Mouse (Mus musculus) liver, embryonic 14.5 days (tissue): ENCODE measurements at regions not wholly inside any gene's neighbourhood (a gene's known extent, or its start where the extent isn't known, plus 50 kb on each side); places are given as distances from the start of the nearest gene placed in this dataset.

Source experiments
- ATAC-seq: fragments of 200-750 bp; cut with Nextera tagmentation; 2 replicates; pipeline ENCODE4 v1.8.0; 2017; ENCODE audit warnings: moderate number of reproducible peaks, mild to moderate bottlenecking, moderate library complexity; ENCODE audit not compliant: insufficient read depth
- DNase-seq, 3 experiments: peaks; one replicate each; pipeline ENCODE4 v3.0.0-alpha.2; 2012 to 2013; ENCODE audit warnings: low read depth in 3 of 3, low spot score in 3 of 3
- H3K27ac ChIP-seq: fragments of 300-500 bp; sonication (generic); 2 replicates; pipeline ENCODE4 v1.5.1; 2014; ENCODE audit warnings: moderate library complexity, mild to moderate bottlenecking, control low read depth, inconsistent platforms
- H3K27me3 ChIP-seq: fragments of 300-500 bp; sonication (generic); 2 replicates; pipeline ENCODE4 v1.6.1; 2014; ENCODE audit warnings: mild to moderate bottlenecking, low read length, moderate library complexity; ENCODE audit not compliant: control insufficient read depth, insufficient read depth
- H3K36me3 ChIP-seq: fragments of 300-500 bp; sonication (generic); replicated peaks from 2 replicates; pipeline ENCODE4 v1.6.1; 2014; ENCODE audit warnings: low read depth; ENCODE audit not compliant: control insufficient read depth, insufficient read depth
- H3K4me1 ChIP-seq, 2 experiments: fragments of 200-500 bp in 1 of 2; fragments of 300-500 bp in 1 of 2; sonication (generic) in 1 of 2; replicated peaks; 2 replicates each; pipeline ENCODE4 v1.6.1; 2012 to 2014; ENCODE audit warnings: antibody characterized with exemption in 1 of 2, inconsistent platforms in 1 of 2, low read length in 1 of 2; ENCODE audit not compliant: control insufficient read depth in 2 of 2, insufficient read depth in 2 of 2
- H3K4me2 ChIP-seq: fragments of 300-500 bp; sonication (generic); 2 replicates; pipeline ENCODE4 v1.6.1; 2014; ENCODE audit warnings: low read depth, mild to moderate bottlenecking, control low read depth, moderate library complexity
- H3K4me3 ChIP-seq, 2 experiments: fragments of 200-500 bp in 1 of 2; fragments of 300-500 bp in 1 of 2; sonication (generic) in 1 of 2; 2 replicates each; pipeline ENCODE4 v1.5.1; 2012 to 2014; ENCODE audit warnings: low read depth in 2 of 2, low read length in 2 of 2, mild to moderate bottlenecking in 2 of 2, control low read depth in 1 of 2, inconsistent platforms in 1 of 2, moderate library complexity in 1 of 2; ENCODE audit not compliant: insufficient read depth in 1 of 2
- H3K9ac ChIP-seq: fragments of 300-500 bp; sonication (generic); replicated peaks from 2 replicates; pipeline ENCODE4 v1.6.1; 2014; ENCODE audit warnings: mild to moderate bottlenecking, control low read depth, moderate library complexity
- H3K9me3 ChIP-seq: fragments of 300-500 bp; sonication (generic); 2 replicates; pipeline ENCODE4 v1.6.1; 2016; ENCODE audit warnings: low read length, mixed read lengths; ENCODE audit not compliant: control insufficient read depth
- CTCF ChIP-seq: IDR thresholded peaks from 2 replicates; pipeline ENCODE4 v1.5.1; 2016; ENCODE audit warnings: antibody characterized with exemption, low read depth, control low read depth
- EP300 ChIP-seq: IDR thresholded peaks from 2 replicates; pipeline ENCODE4 v1.6.1; 2016; ENCODE audit warnings: antibody characterized with exemption, low read depth
- WGBS: fragments of 180-500 bp; shearing (Covaris S2); extraction: QIAGEN DNeasy Blood & Tissue Kit; methylation state at CpG from one replicate; pipeline ENCODE4 v1.1.7; 2014; ENCODE audit not compliant: insufficient replicate concordance; 5-methylcytosine and 5-hydroxymethylcytosine counted together

GRCm38 (mm10) chr14:24955891-24956410 lies 469.0 kb downstream of the Rps24 start:
- no peak for TF ChIP-seq CTCF
- TF ChIP-seq EP300 = no peak
- WGBS = 53% methylated on average over 11 of the region's 11 CpGs
- no peak overlapping the region for H3K4me3 ChIP-seq
- no peaks in the 10 kb centered on the region for H3K27me3 ChIP-seq
- ATAC-seq = no peak
- H3K4me2 ChIP-seq = no peak overlapping the region
- DNase-seq = no peak
- H3K27ac ChIP-seq = no peak overlapping the region
- H3K9ac ChIP-seq = no peak overlapping the region
- no peaks in the 10 kb centered on the region for H3K4me1 ChIP-seq
- no peaks in the 10 kb centered on the region for H3K9me3 ChIP-seq
- no peaks in the 10 kb centered on the region for H3K36me3 ChIP-seq

- H3K27me3 ChIP-seq = no peaks in the 10 kb centered on the region
- 35% methylated on average over 2 of the region's 2 CpGs for WGBS
- H3K27ac ChIP-seq = no peak overlapping the region
- no peak overlapping the region for H3K9ac ChIP-seq
- H3K4me1 ChIP-seq = no peaks in the 10 kb centered on the region
- no peak overlapping the region for H3K4me2 ChIP-seq
- no peaks in the 10 kb centered on the region for H3K36me3 ChIP-seq
- H3K9me3 ChIP-seq = no peaks in the 10 kb centered on the region
- DNase-seq (no peak), ATAC-seq (no peak)
- H3K4me3 ChIP-seq = no peak overlapping the region
- TF ChIP-seq EP300 (no peak), CTCF (no peak)
Measured at GRCm38 (mm10) chr14:24956528-24957210, 469.7 kb downstream of the Rps24 start.

GRCm38 (mm10) chr14:24957392-24957791 lies 470.5 kb downstream of the Rps24 start:
- 39% methylated on average over 4 of the region's 4 CpGs for WGBS

GRCm38 (mm10) chr14:24958821-24959220 lies 471.9 kb downstream of the Rps24 start:
- no peak for ATAC-seq
- 63% methylated on average over 4 of the region's 4 CpGs for whole genome bisulfite sequencing
- DNase-seq = no peak

More at GRCm38 (mm10) chr14:24957392-24957791, 470.5 kb downstream of the Rps24 start:
- Histone ChIP-seq H3K27ac (no peak overlapping the region), H3K27me3 (no peaks in the 10 kb centered on the region), H3K4me3 (no peak overlapping the region), H3K9ac (no peak overlapping the region), H3K4me1 (no peaks in the 10 kb centered on the region), H3K4me2 (no peak overlapping the region), H3K36me3 (no peaks in the 10 kb centered on the region), H3K9me3 (no peaks in the 10 kb centered on the region)
- ATAC-seq (no peak), DNase-seq (no peak)
- TF ChIP-seq EP300 (no peak), CTCF (no peak)

GRCm38 (mm10) chr14:24959401-24959800 lies 472.5 kb downstream of the Rps24 start:
- no peak overlapping the region for H3K27ac ChIP-seq
- no peaks in the 10 kb centered on the region for H3K27me3 ChIP-seq
- no peaks in the 10 kb centered on the region for H3K4me1 ChIP-seq
- TF ChIP-seq CTCF (no peak), EP300 (no peak)
- no peak overlapping the region for H3K4me3 ChIP-seq
- 28% methylated on average over 1 of the region's 1 CpGs for WGBS
- H3K9ac ChIP-seq = no peak overlapping the region
- ATAC-seq (no peak), DNase-seq (no peak)
- H3K4me2 ChIP-seq = no peak overlapping the region
- H3K36me3 ChIP-seq = no peaks in the 10 kb centered on the region
- no peaks in the 10 kb centered on the region for H3K9me3 ChIP-seq

More at GRCm38 (mm10) chr14:24958821-24959220, 471.9 kb downstream of the Rps24 start:
- TF ChIP-seq EP300 = no peak
- no peak for TF ChIP-seq CTCF
- Histone ChIP-seq H3K9me3 (no peaks in the 10 kb centered on the region), H3K27ac (no peak overlapping the region), H3K9ac (no peak overlapping the region), H3K4me2 (no peak overlapping the region), H3K27me3 (no peaks in the 10 kb centered on the region), H3K36me3 (no peaks in the 10 kb centered on the region), H3K4me1 (no peaks in the 10 kb centered on the region), H3K4me3 (no peak overlapping the region)
